Mouse (Mus musculus): ENCODE measurements around the gene Mipol1. TPM values are rescaled to one million over a fixed set of nuclear protein-coding genes. Genes with fewer than 3 reads are reported as not detected.

Mipol1 gene
- polyA plus RNA-seq, 1 experiment from 2014 or later = 10.6 TPM

GRCm38 (mm10) chr12:57281155-57282114, 51.2 kb downstream of the Mipol1 start:
- H3K4me3 ChIP-seq = no peak overlapping the region
- no peak for DNase-seq (ENCODE audit: low spot score)
- H3K27ac ChIP-seq = no peak overlapping the region
- H3K36me3 ChIP-seq = no peaks in the 10 kb centered on the region
- 46% methylated on average over 3 of the region's 3 CpGs for WGBS
- no peaks in the 10 kb centered on the region for H3K9me3 ChIP-seq (replicated peaks)
- H3K27me3 ChIP-seq (ENCODE audit: low read depth, poor library complexity, severe bottlenecking) = no peaks in the 10 kb centered on the region
- no peaks in the 10 kb centered on the region for H3K4me1 ChIP-seq

- 82% methylated on average over 5 of the region's 5 CpGs for WGBS
- no peaks in the 10 kb centered on the region for H3K9me3 ChIP-seq (replicated peaks)
- H3K36me3 ChIP-seq = no peaks in the 10 kb centered on the region
- DNase-seq (ENCODE audit: low spot score) = no peak
- no peak overlapping the region for H3K27ac ChIP-seq
- no peaks in the 10 kb centered on the region for H3K4me1 ChIP-seq
- H3K27me3 ChIP-seq (ENCODE audit: low read depth, poor library complexity, severe bottlenecking) = no peaks in the 10 kb centered on the region
- H3K4me3 ChIP-seq = no peak overlapping the region
Measured at GRCm38 (mm10) chr12:57285303-57286059, 55.3 kb downstream of the Mipol1 start.

- Histone ChIP-seq H3K27ac (no peak overlapping the region), H3K4me1 (no peaks in the 10 kb centered on the region), H3K9me3 (replicated peaks) (no peaks in the 10 kb centered on the region), H3K4me3 (no peak overlapping the region), H3K36me3 (no peaks in the 10 kb centered on the region), H3K27me3 (ENCODE audit: low read depth, poor library complexity, severe bottlenecking) (no peaks in the 10 kb centered on the region)
- DNase-seq (ENCODE audit: low spot score) = no peak
- 94% methylated on average over 4 of the region's 4 CpGs for WGBS
Measured at GRCm38 (mm10) chr12:57307337-57307736, 77.1 kb downstream of the Mipol1 start.

GRCm38 (mm10) chr12:57307748-57308147, 77.5 kb downstream of the Mipol1 start:
- Histone ChIP-seq H3K4me1 (no peaks in the 10 kb centered on the region), H3K4me3 (no peak overlapping the region), H3K9me3 (replicated peaks) (no peaks in the 10 kb centered on the region), H3K27me3 (ENCODE audit: low read depth, poor library complexity, severe bottlenecking) (no peaks in the 10 kb centered on the region), H3K27ac (no peak overlapping the region), H3K36me3 (no peaks in the 10 kb centered on the region)
- WGBS = 100% methylated on average over 1 of the region's 1 CpGs
- DNase-seq (ENCODE audit: low spot score) = no peak

- DNase-seq (ENCODE audit: low spot score) = no peak
- no peaks in the 10 kb centered on the region for H3K27me3 ChIP-seq (ENCODE audit: low read depth, poor library complexity, severe bottlenecking)
- 85% methylated on average over 1 of the region's 1 CpGs for WGBS
- H3K9me3 ChIP-seq (replicated peaks) = no peaks in the 10 kb centered on the region
- H3K4me3 ChIP-seq = no peak overlapping the region
- H3K27ac ChIP-seq = no peak overlapping the region
- H3K36me3 ChIP-seq = no peaks in the 10 kb centered on the region
- H3K4me1 ChIP-seq = no peaks in the 10 kb centered on the region
Measured at GRCm38 (mm10) chr12:57339053-57339452, 108.8 kb downstream of the Mipol1 start.

GRCm38 (mm10) chr12:57340111-57340510, 109.9 kb downstream of the Mipol1 start:
- no peaks in the 10 kb centered on the region for H3K36me3 ChIP-seq
- H3K4me3 ChIP-seq = no peak overlapping the region
- no peak for DNase-seq (ENCODE audit: low spot score)
- no peaks in the 10 kb centered on the region for H3K4me1 ChIP-seq
- H3K27ac ChIP-seq = no peak overlapping the region
- 84% methylated on average over 2 of the region's 2 CpGs for WGBS
- no peaks in the 10 kb centered on the region for H3K9me3 ChIP-seq (replicated peaks)
- no peaks in the 10 kb centered on the region for H3K27me3 ChIP-seq (ENCODE audit: low read depth, poor library complexity, severe bottlenecking)

GRCm38 (mm10) chr12:57362732-57363131, 132.5 kb downstream of the Mipol1 start:
- Histone ChIP-seq H3K9me3 (replicated peaks) (no peaks in the 10 kb centered on the region), H3K36me3 (no peaks in the 10 kb centered on the region), H3K4me3 (no peak overlapping the region), H3K4me1 (no peaks in the 10 kb centered on the region), H3K27me3 (ENCODE audit: low read depth, poor library complexity, severe bottlenecking) (no peaks in the 10 kb centered on the region), H3K27ac (no peak overlapping the region)
- DNase-seq (ENCODE audit: low spot score) = no peak
- WGBS = 79% methylated on average over 2 of the region's 2 CpGs

GRCm38 (mm10) chr12:57364027-57364426, 133.8 kb downstream of the Mipol1 start:
- H3K4me1 ChIP-seq = no peaks in the 10 kb centered on the region
- H3K9me3 ChIP-seq (replicated peaks) = no peaks in the 10 kb centered on the region
- no peak for DNase-seq (ENCODE audit: low spot score)
- no peak overlapping the region for H3K27ac ChIP-seq
- H3K4me3 ChIP-seq = no peak overlapping the region
- WGBS = 83% methylated on average over 7 of the region's 7 CpGs
- H3K27me3 ChIP-seq (ENCODE audit: low read depth, poor library complexity, severe bottlenecking) = no peaks in the 10 kb centered on the region
- no peaks in the 10 kb centered on the region for H3K36me3 ChIP-seq

GRCm38 (mm10) chr12:57371790-57372547, 141.7 kb downstream of the Mipol1 start:
- Histone ChIP-seq H3K4me1 (no peaks in the 10 kb centered on the region), H3K36me3 (no peaks in the 10 kb centered on the region), H3K9me3 (replicated peaks) (no peaks in the 10 kb centered on the region), H3K27me3 (ENCODE audit: low read depth, poor library complexity, severe bottlenecking) (no peaks in the 10 kb centered on the region), H3K4me3 (no peak overlapping the region), H3K27ac (no peak overlapping the region)
- DNase-seq (ENCODE audit: low spot score) = no peak
- WGBS = 89% methylated on average over 3 of the region's 3 CpGs

GRCm38 (mm10) chr12:57382797-57383196, 152.6 kb downstream of the Mipol1 start:
- H3K36me3 ChIP-seq = no peaks in the 10 kb centered on the region
- no peak overlapping the region for H3K27ac ChIP-seq
- no peaks in the 10 kb centered on the region for H3K27me3 ChIP-seq (ENCODE audit: low read depth, poor library complexity, severe bottlenecking)
- no peak overlapping the region for H3K4me3 ChIP-seq
- DNase-seq (ENCODE audit: low spot score) = no peak
- H3K4me1 ChIP-seq = no peaks in the 10 kb centered on the region
- WGBS = 60% methylated on average over 6 of the region's 6 CpGs
- H3K9me3 ChIP-seq (replicated peaks) = no peaks in the 10 kb centered on the region

- Histone ChIP-seq H3K4me3 (no peak overlapping the region), H3K27ac (no peak overlapping the region), H3K36me3 (no peaks in the 10 kb centered on the region), H3K9me3 (replicated peaks) (no peaks in the 10 kb centered on the region), H3K27me3 (ENCODE audit: low read depth, poor library complexity, severe bottlenecking) (no peaks in the 10 kb centered on the region), H3K4me1 (no peaks in the 10 kb centered on the region)
- WGBS = 87% methylated on average over 2 of the region's 2 CpGs
- no peak for DNase-seq (ENCODE audit: low spot score)
Measured at GRCm38 (mm10) chr12:57387588-57388292, 157.5 kb downstream of the Mipol1 start.

- no peaks in the 10 kb centered on the region for H3K27me3 ChIP-seq (ENCODE audit: low read depth, poor library complexity, severe bottlenecking)
- H3K9me3 ChIP-seq (replicated peaks) = no peaks in the 10 kb centered on the region
- no peak overlapping the region for H3K27ac ChIP-seq
- DNase-seq (ENCODE audit: low spot score) = no peak
- 70% methylated on average over 4 of the region's 4 CpGs for WGBS
- no peak overlapping the region for H3K4me3 ChIP-seq
- H3K36me3 ChIP-seq = no peaks in the 10 kb centered on the region
- no peaks in the 10 kb centered on the region for H3K4me1 ChIP-seq
Measured at GRCm38 (mm10) chr12:57399547-57399946, 169.3 kb downstream of the Mipol1 start.
